Mouse (Mus musculus) urinary bladder, postnatal 36 days (tissue): Measurements from ENCODE around the gene Ndufv3.
"Not testable (repeated sequence)": the region's sequence is repeated elsewhere in the genome, so short reads cannot be mapped to it uniquely, and the experiment has no call there.

ENCODE experiments used
- DNase-seq, 2 experiments: peaks; one replicate each; pipeline ENCODE4 v3.0.0; 2022; ENCODE audit warnings: low spot score in 2 of 2, mixed read lengths in 1 of 2

The Ndufv3 gene

DNA sequence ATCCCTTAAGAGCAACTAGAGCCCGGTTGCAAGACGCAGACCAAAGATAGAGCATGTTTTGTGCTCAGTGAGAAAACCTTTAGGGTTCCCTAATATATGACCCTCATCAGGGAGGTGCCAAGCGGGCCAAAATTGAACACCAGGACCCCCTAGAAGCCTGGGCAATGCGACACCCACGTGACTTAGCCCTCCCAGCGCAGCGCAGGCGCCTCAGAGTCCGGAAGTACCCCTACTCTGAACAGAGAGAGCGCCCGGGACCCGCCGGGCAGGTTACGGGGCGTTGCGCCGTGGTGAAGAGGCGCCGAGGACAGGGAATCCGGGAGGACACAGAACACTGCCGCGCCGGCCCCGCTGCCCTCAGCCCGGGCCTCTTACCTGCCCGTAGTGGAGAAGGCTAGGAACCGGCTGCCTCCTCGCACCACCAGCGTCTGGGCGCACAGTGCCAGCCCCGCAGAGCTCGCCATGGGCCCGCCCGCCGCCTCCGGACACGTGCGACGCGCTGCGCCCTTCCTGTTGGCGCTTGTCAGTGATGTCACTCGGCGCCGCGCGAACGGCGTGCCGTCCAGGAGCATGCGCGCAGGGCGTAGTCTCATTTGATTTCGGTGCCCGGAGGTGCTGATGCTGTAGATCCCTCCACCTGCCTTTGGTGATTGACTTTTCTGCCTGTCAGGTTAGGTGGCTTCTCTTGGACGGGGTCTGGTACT is 8.0 kb upstream of the Ndufv3 start:
- DNase-seq: peak; percentile 73 to 83

- no peak for DNase-seq
These were observed 7.3 kb upstream of the Ndufv3 start for GRCm38 (mm10) chr17:31512593-31512992.

DNA sequence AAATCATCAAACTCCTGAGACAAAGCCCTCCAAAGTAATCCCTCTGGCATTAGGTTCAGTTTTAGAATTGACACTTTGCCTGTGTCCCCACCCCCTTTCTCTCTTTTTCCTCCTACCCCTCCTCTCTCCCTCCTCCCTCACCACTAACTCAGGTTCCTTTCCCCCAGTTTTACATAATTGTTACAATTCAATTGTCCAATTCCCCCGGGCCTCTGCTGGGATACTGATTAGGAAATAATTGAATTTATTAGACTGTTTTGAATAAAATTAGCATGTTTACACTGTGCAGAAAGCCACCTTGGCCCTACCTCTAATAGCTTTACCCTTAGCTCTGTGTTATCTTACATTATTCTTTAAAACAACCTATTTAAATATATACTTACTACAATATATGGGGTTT is 5.2 kb upstream of the Ndufv3 start:
- DNase-seq: no peak

- DNase-seq: no peak
These were observed 470 bp upstream of the Ndufv3 start for GRCm38 (mm10) chr17:31519344-31519945.

- DNase-seq: peak in 1 of 2 experiments; percentile 47
These were observed 980 bp downstream of the Ndufv3 start for GRCm38 (mm10) chr17:31520895-31521294.

DNA sequence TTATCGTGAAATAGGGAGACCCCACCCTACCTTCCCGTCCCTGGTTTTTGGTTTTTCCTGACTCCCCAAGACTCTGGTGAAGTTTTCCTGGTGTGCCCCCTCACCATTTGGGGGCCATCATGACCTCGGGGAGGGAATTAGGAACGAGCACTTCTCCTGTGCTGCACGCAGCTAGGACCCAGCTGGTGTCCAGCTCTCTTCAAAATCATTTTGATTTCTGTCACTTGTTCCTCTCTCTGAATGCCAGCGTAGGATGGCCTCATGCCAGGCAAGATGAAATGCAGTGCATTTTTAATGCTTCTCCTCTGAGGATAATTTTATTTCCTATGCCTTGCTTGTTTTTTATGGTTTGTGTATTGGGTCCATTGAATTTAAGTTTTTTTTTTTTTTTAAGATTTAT is 2.0 kb downstream of the Ndufv3 start:
- no peak for DNase-seq

DNA sequence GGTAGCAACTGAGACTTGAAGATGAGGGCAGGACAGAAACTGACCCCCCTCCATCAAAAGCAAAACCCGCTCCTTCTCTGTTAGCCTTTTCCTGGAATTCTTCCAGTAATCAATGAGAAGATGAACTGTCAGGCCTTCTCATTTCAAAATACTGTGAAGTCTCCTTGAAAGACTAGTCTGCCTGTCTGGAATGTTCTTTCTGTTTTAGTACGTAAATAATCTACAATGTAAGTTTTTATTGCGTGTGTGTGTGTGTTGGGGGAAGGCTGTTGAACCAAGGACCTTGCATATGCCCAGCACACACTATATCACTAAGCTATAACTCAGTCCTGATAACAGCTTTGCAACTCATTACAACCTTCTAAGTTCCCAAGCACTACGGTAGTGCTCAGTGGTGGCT is 5.2 kb downstream of the Ndufv3 start:
- no peak for DNase-seq

- no peak for DNase-seq
These were observed 5.9 kb downstream of the Ndufv3 start for GRCm38 (mm10) chr17:31525816-31526215.

GRCm38 (mm10) chr17:31529314-31529713 is 9.4 kb downstream of the Ndufv3 start:
- peak in 1 of 2 experiments; percentile 28 for DNase-seq

- DNase-seq: no peak
These were observed 11.7 kb downstream of the Ndufv3 start for GRCm38 (mm10) chr17:31531441-31532158.

DNA sequence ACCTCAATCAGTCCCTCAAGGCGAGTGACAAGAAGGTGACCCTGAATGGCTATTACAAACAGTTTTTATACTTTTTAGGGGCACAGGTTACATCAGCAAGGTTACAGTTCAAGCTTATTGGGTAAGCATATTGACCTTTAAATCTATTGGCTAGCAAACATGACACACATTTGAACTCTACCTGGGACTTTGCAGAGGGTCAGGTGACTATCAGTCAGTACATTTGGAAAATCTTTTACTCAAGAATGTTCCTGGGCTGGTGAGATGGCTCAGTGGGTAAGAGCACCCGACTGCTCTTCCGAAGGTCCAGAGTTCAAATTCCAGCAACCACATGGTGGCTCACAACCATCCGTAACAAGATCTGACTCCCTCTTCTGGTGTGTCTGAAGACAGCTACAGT is 12.4 kb downstream of the Ndufv3 start:
- not testable (repeated sequence) for DNase-seq

DNA sequence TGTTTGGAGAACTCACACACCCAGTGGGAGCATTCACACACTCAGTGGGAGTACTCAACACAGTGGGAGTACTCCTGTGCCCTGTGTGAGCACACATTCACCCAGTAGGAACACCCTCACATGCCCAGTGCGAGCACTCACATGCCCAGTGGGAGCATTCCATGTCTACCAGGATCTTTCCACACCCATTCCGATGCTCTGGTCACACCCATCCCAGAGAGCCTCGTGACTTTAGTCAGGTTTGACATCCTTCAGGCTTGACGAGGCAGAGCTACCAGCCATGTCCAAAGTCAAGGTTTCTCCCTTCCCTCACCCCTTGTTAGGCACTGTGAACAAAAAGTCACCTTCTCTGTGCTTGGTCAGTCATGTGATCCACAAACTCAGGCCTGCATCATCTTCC is 15.4 kb downstream of the Ndufv3 start:
- DNase-seq: no peak

DNA sequence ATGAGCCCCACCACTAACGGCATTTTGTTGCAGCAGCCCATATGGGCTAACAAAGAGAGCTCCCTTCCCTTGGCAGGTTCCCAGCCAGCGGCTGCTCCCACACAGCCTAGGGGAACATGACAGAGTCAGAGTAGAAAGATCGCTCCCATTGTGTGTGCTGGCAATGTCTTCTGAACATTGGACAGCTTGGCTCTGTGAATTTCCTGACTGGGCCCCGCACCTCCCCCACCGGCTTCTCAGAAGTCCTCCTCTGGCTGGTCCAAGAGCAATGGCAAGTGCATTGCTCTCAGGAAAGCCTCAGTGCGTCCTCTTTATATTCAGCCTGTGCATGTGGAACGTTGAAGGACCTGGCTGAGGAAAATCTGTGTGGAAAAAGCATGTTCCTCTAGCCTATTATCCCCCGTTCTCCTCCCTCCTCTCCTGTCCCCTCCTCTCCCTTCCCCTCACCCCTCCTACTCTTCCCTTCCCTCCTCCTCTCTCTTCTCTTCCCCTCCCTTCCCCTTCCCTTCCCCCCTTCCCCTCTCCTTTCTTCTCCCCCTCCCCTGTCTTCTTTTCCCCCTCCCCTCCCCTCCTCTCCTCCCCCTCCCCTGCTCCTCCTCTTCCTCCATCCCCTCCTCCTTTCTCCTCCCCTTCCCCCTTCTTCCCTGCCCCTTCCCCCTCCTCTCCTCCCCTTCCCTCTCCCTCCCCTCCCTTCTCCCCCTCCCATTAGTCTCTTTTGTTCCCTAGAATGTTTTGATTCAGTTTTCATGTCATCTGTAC is 16.1 kb downstream of the Ndufv3 start:
- peak in 1 of 2 experiments; percentile 51 for DNase-seq

GRCm38 (mm10) chr17:31540101-31540500 is 20.2 kb downstream of the Ndufv3 start:
- no peak for DNase-seq

DNA sequence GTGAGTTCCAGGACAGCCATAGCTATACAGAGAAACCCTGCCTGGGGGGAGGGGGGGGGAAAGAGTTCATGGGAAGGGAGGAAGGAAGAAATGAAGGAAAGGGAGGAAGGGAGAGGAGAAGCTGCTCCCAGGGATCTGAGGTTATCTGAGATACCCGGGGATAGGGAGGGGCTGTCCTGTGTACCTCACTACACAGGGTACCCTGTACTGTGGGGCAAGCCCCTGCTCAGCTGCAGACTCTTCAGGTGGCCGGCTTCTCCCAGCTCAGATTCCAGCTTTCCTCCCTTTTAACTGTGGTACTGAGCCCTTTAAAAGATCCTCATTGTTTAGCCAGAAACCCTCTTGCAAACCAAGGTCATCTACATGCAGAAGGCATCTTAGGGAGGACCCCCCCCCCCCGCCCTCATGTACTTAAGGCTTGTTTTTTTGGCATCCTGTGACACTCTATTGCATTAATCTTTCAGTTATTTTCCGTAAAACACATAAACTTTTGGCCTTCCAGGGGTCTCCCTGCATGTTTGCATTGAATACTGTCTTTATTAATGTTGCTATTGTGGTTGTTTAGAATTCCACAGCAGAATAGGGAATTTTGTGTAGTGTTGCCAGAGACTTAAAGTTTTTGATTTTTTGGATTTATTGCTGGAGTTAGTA is 21.0 kb downstream of the Ndufv3 start:
- DNase-seq: no peak

DNA sequence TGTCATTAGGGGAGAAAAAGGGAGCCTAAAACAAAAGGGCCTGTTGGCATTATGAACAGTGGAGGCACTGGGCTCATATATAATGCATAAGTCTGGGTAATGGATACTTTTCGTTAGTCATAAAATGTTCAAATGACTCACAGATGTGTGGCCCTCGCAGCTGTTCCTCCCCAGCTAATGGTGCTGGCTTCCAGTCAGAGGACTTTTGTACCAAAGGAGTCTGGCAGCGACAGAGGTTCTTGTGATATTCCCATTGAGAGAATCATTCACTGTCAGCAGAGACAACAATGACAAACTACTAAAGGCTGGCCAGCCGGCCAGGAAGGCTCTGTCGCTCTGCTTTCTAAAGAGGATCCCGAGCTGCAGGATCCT is 21.5 kb downstream of the Ndufv3 start:
- no peak for DNase-seq

DNA sequence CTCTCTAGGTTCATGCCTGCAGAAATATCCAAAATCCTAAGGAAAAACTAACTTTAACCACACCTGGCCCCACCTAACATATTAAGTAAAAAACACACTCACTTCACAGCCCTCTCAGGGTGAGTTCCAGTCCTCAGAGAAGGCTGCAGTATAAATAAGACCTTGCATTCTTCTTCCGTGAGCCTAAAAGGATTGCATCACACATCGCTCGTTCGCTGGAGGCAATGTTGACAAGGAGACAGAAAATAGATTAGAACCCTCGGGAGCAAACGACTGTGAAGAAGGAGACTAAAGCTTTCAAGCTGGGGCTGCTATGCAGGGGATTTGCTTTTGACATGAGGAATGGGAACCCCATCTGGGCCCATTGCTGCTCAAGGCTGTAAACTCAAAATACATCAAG is 23.7 kb downstream of the Ndufv3 start:
- DNase-seq: no peak

DNA sequence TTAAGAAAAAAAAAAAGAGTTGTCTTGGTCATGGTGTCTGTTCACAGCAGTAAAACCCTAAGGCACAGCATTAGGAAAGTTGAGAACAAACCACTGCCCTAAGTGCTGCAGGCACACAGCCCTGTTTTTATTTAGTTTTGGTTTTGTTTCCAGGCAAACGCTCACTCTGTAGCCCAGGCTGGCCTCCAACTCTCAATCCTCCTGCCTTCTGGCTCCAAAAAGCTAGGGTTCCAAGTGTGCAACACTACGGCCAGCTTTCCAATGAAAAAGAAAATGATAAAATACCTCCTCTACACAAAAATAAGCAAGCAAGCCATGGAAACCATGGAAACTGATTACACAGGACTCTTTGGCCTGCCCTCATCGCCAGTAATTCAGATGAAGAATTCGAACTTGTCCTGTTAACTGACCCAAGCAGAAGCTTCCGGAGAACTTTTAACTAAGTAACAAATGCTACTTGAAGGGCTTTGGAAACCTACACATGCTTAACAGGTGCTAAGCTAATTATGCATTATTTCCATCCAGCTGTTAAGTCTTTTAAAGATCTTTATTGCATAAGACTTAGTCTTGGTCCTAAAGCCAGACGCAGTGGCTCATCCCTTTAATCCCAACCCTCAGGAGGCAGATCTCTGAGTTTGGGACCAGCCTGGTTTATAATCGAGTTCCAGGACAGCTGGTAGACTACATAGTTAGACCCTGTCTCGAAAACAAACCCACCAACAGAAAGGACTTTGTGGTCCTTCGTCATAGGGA is 26.7 kb downstream of the Ndufv3 start:
- DNase-seq: no peak

GRCm38 (mm10) chr17:31547974-31548373 is 28.1 kb downstream of the Ndufv3 start:
- no peak for DNase-seq

GRCm38 (mm10) chr17:31549389-31549788 is 29.5 kb downstream of the Ndufv3 start:
- no peak for DNase-seq

- not testable (repeated sequence) for DNase-seq
These were observed 32.7 kb downstream of the Ndufv3 start for GRCm38 (mm10) chr17:31552601-31553000.
